Mouse (Mus musculus): ENCODE results near the gene Tmem164.

- TF ChIP-seq POLR2A (IDR thresholded peaks at IDR 0.05; ENCODE audit: low read depth, low read length) (no peak), CTCF (conservative IDR thresholded peaks at IDR 0.05; ENCODE audit: insufficient read depth, insufficient read length, low read depth, low read length) (no peak)
Observed at GRCm38 (mm10) chrX:142665423-142665805, 15.8 kb upstream of the Tmem164 start.

All from kidney, adult 2 months (tissue).